Mouse (Mus musculus) neutrophil, adult 5-6 weeks (primary cell): ENCODE data around the gene E2f8. TPM values are rescaled to one million over a fixed set of nuclear protein-coding genes. Genes with fewer than 3 reads are reported as not detected.

Experiments used
- ATAC-seq: fragments of 151-379, 151-347 bp; 2 replicates; pipeline ENCODE4 v1.8.0; 2017; ENCODE audit warnings: mild to moderate bottlenecking, moderate TSS enrichment; ENCODE audit not compliant: insufficient number of reproducible peaks, poor library complexity, low FRiP score, severe bottlenecking; ENCODE audit errors: extremely low read depth
- total RNA-seq: library from RNA; stranded (forward); fragments of 200-1000 nt; gene quantifications from 2 replicates; pipeline ENCODE4 v1.2.3, GENCODE M21; 2017

Gene E2f8
- total RNA-seq, 1 experiment from 2014 or later, result 2.0 TPM

DNA sequence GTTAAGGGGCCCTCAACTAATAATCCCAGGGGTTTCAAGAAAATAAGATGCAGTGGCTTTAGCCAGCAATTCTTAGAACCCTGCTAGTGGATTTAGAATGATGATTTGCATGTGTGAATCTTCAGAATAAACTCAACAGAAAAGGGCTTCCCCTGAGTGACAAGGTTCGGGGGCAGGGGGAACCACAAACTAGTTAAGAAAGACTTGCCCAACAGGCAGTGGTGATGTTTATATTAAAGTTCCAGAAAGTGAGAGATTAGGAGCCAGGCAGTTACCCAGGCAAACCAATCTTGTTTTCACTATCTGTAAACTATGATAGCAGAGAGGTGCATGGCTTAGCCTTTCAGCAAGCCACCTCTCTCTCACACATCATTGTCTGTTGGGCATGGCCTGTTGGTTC is 48.7 kb downstream of the E2f8 start:
- ATAC-seq, result no peak

DNA sequence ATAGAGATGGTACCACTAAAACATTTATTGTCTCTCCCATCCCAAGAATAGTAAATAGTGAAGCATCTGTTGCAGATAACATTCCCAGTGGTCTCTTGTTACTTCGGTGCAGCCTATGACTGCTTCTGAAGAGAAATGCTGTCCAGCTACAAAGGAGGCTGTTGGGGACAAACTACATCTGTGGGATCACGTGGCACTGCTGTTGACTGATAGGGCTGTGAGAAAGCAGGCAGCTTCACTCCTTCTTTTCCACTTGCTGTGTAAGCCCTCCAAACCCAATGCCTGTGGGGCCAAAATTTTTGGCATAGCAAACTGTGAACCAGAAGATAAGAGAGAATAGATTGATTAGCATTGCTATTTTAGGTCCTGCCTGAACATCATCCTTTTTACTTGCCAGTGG is 51.0 kb downstream of the E2f8 start:
- ATAC-seq, result no peak

DNA sequence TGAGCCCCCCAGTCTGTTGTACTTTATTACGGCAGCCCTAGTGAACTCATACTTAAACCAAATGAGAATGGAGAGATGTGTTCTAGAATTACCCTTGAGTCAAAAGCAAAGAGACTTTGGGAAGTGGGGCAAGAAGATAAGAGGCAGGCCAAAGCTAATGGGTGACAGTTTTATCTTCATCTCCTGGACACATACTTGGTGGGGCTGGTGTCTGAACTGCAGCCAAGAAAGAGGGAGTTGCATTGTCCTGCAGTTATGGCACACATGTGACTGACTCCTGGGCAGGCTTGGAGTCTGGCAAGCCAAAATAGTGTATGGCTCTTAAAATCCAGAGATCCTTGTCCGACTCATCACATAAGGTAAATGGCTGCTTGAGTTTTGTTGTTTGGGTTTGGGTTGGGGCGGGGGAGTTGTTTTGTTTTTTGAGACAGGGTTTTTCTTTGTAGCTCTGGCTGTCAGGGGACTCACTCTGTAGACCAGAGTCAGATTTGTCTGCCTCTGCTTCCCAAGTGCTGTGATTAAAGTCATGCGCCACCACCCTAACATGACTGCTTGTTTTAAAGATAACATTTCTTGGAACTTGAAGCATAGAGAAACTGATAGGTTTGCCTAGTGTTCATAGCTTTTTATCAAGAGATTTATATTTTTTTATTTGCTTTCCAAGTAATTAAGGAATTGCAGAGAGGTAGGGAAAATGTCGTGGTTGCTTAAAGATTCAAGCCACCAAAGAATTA is 52.1 kb downstream of the E2f8 start:
- ATAC-seq, result no peak

DNA sequence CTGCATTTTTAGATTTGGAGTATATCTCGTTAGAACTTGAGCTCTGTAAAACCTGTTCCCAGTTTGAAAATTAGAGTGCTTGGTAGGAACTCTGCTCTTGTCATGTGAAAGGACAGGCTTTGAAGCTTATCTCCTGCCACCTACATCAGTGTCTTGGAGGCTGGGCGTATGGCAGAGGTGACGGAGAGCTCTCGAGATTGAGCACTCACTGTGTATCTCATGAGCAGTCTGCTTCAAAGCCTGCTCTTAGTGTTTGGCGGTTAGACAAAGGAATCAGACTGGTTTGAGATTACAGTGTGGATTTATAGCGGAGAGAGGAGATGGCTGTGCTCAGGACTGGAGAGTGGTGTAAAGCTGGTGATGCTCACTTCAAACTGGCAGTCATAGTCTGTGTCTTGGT is 56.2 kb downstream of the E2f8 start:
- ATAC-seq, result no peak

- no peak for ATAC-seq
Observed at GRCm38 (mm10) chr7:48824671-48825070, 56.7 kb downstream of the E2f8 start.

GRCm38 (mm10) chr7:48823621-48824020 is 57.8 kb downstream of the E2f8 start:
- no peak for ATAC-seq

GRCm38 (mm10) chr7:48821654-48822053 is 59.7 kb downstream of the E2f8 start:
- no peak for ATAC-seq

Other genes starting within 250 kb of the E2f8 start
- gene Mrgprb3, start 237.8 kb downstream of the E2f8 start, total RNA-seq, result not detected in 2 replicates
- 24.6 and 25.9 TPM in 2 replicates for gene Zdhhc13, start 92.6 kb downstream of the E2f8 start, total RNA-seq
- gene Csrp3, start 33.6 kb downstream of the E2f8 start, total RNA-seq, result not detected in 2 replicates
- 2.3 and 3.1 TPM in 2 replicates for gene Nav2, start 27.1 kb upstream of the E2f8 start, total RNA-seq